16 mouse cellular contexts compared by ENCODE assay signal in the genomic region with DNA sequence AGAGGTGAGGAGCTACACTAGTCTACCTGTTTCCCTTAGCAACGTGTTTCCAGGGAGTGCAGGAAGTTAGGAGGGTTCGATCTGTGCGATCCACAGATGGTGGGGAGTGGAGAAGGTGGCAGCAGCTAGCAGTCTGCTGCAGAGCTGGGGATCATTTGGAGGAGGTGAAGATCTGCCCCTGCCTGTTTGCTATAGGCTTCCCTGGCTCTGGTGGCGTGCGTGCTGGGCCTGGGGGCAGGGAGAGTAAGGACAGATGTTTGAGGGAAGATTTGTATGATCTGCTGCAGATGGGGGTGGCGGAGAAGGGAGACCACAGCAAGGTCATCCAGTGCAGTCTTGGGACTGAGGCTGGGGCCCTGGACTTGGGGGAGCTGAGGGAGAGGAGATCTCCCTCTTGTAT.
"Had no signal": no experiment of that assay in that cellular context is flagged by ENCODE, and none has a peak within 500 bp of the region (broad histone marks: within the 10 kb centered on the region; RNA-seq: fewer than 3 reads in every experiment).

No protein-coding gene starts in this region.

- H3K4me1 ChIP-seq: kidney, embryonic 15.5 days; liver, embryonic 13.5 days; neural tube, embryonic 13.5 days had no signal

- H3K4me2 ChIP-seq: kidney, embryonic 15.5 days; liver, embryonic 13.5 days; neural tube, embryonic 13.5 days had no signal

- H3K9me3 ChIP-seq: kidney, embryonic 15.5 days; liver, embryonic 13.5 days; neural tube, embryonic 13.5 days had no signal

- H3K27ac ChIP-seq: kidney, embryonic 15.5 days; liver, embryonic 13.5 days; neural tube, embryonic 13.5 days had no signal

- H3K9ac ChIP-seq: kidney, embryonic 15.5 days; liver, embryonic 13.5 days; neural tube, embryonic 13.5 days had no signal

- DNase-seq: kidney, adult 11 months; kidney, adult 8-10 months; kidney, postnatal 14 days; kidney, postnatal 4 days; layer of hippocampus, adult 9-11 months; layer of hippocampus, postnatal 36 days; liver, embryonic 13.5 days; lung, adult 2 months; lung, postnatal 14 days; lung, postnatal 4 days; thymus, adult 18-20 months; thymus, postnatal 36 days had no signal

- H3K36me3 ChIP-seq: liver, embryonic 13.5 days; neural tube, embryonic 13.5 days had no signal

- H3K4me3 ChIP-seq: kidney, embryonic 15.5 days; left cerebral cortex, adult 2 months; liver, embryonic 13.5 days; myocyte; neural tube, embryonic 13.5 days had no signal

- H3K27me3 ChIP-seq: kidney, embryonic 15.5 days; liver, embryonic 13.5 days; neural tube, embryonic 13.5 days had no signal
